Mouse (Mus musculus) kidney, embryonic 14.5 days (tissue): ENCODE measurements around the gene Gsk3b. TPM values are rescaled to one million over a fixed set of nuclear protein-coding genes. Genes with fewer than 3 reads are reported as not detected.
A peak's percentile ranks its signal among the peaks of the same experiment; 100 is the strongest.

ENCODE experiments used
- ATAC-seq: fragments of 200-750 bp; cut with Nextera tagmentation; 2 replicates; pipeline ENCODE4 v1.8.0; 2017; ENCODE audit warnings: moderate number of reproducible peaks, mild to moderate bottlenecking, moderate TSS enrichment, moderate library complexity; ENCODE audit not compliant: low FRiP score, low TSS enrichment
- H3K27ac ChIP-seq: fragments of 300-500 bp; sonication (generic); 2 replicates; pipeline ENCODE4 v1.5.1; 2014; ENCODE audit warnings: low read depth, mild to moderate bottlenecking, low read length, moderate library complexity, mixed read lengths
- H3K27me3 ChIP-seq: fragments of 300-500 bp; sonication (generic); 2 replicates; pipeline ENCODE4 v1.6.1; 2014; ENCODE audit warnings: mild to moderate bottlenecking, low read length; ENCODE audit not compliant: control insufficient read depth, insufficient read depth
- H3K36me3 ChIP-seq: fragments of 300-500 bp; sonication (generic); 2 replicates; pipeline ENCODE4 v1.6.1; 2014; ENCODE audit warnings: low read length, mixed read lengths; ENCODE audit not compliant: control insufficient read depth, insufficient read depth
- H3K4me1 ChIP-seq: fragments of 300-500 bp; sonication (generic); 2 replicates; pipeline ENCODE4 v1.6.1; 2014; ENCODE audit warnings: low read length, mixed read lengths; ENCODE audit not compliant: control insufficient read depth, insufficient read depth
- H3K4me2 ChIP-seq: fragments of 300-500 bp; sonication (generic); replicated peaks from 2 replicates; pipeline ENCODE4 v1.6.1; 2014; ENCODE audit warnings: low read depth, mild to moderate bottlenecking, low read length
- H3K4me3 ChIP-seq: fragments of 300-500 bp; sonication (generic); 2 replicates; pipeline ENCODE4 v1.5.1; 2014; ENCODE audit warnings: mild to moderate bottlenecking, low read length
- H3K9ac ChIP-seq: fragments of 300-500 bp; sonication (generic); 2 replicates; pipeline ENCODE4 v1.6.1; 2014; ENCODE audit warnings: low read depth, mild to moderate bottlenecking, low read length, moderate library complexity
- H3K9me3 ChIP-seq: fragments of 300-500 bp; sonication (generic); 2 replicates; pipeline ENCODE4 v1.6.1; 2016; ENCODE audit warnings: low read length; ENCODE audit not compliant: control insufficient read depth
- WGBS: fragments of 180-500 bp; shearing (Covaris S2); extraction: QIAGEN DNeasy Blood & Tissue Kit; methylation state at CpG from one replicate; pipeline ENCODE4 v1.1.7; 2014; 5-methylcytosine and 5-hydroxymethylcytosine counted together
- polyA plus RNA-seq: library from polyadenylated mRNA; unstranded; fragments of >200 nt; fragmentation: Nextera tagmentation; extraction: Ambion mirVana; gene quantifications from 2 replicates; pipeline ENCODE4 v1.2.1, GENCODE M21; 2014

The Gsk3b gene
- polyA plus RNA-seq, 1 experiment from 2014 or later: 82.6 TPM

DNA sequence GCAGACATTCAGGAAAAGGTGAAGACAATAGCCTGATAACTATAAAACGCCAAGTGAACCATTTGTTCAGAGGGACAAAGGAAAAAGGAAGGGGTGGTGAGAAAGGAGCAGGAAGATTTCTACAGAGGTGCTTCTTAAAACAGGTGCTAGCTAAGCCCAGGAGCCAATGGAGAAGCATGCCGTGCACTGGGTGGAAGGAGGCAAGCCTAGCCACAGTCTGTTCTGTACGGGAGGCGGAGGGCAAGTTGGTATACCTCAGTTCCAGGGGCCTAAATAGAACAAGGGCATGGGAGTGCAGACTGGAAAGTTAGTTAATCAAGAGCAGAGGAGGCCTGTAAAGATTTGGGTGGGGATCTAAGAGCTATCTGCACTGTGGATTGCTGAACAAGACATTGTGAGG is 3.8 kb downstream of the Gsk3b start:
- peaks cover 22% of the 10 kb centered on the region; the same call in 1 of the 2 replicates for H3K4me1 ChIP-seq
- whole genome bisulfite sequencing: 5% methylated on average over 4 of the region's 4 CpGs
- peak overlapping the region; percentile 26; the same call in 1 of the 2 replicates for H3K27ac ChIP-seq
- peak overlapping the region; percentile 61 for H3K9ac ChIP-seq
- peak overlapping the region; percentile 87 for H3K4me3 ChIP-seq
- ATAC-seq: no peak
- no peaks in the 10 kb centered on the region for H3K27me3 ChIP-seq
- H3K4me2 ChIP-seq: peak overlapping the region; percentile 85
- H3K36me3 ChIP-seq: peaks cover 2% of the 10 kb centered on the region; the same call in 1 of the 2 replicates
- H3K9me3 ChIP-seq: no peaks in the 10 kb centered on the region

DNA sequence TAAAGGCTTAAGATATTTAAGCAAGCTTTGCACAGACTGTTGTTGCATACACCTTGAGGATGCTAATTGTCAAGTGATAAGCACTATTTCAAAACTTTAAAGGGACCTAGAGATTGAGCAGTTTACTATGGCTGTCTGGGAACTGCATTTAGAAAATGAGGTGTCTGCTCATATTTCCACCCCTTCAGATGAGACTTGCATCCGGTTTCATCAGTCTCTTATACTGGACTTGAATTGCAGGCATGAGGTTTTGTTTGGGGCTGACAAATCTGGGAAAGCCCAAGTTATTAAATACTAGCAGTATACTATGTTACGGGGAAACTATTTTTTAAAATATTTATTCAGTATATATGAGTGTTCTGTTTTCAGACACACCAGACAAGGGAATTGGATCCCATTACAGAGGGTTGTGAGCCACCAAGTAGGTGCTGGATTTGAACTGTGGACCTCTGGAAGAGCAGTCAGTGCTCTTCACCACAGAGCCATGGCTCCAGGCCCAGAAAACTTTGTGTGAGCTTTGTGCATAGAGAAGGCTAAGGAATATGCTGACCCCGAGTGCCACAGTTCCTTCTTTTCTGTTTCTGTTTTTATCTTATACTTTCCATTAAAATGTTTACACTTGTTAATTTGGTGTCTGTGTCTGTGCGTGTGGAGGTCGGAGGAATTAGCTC is 6.5 kb downstream of the Gsk3b start:
- Histone ChIP-seq H3K4me1 (peaks cover 23% of the 10 kb centered on the region; the same call in 1 of the 2 replicates), H3K27me3 (no peaks in the 10 kb centered on the region), H3K4me3 (no peak overlapping the region), H3K27ac (no peak overlapping the region), H3K9me3 (no peaks in the 10 kb centered on the region), H3K36me3 (peaks cover 8% of the 10 kb centered on the region; the same call in 1 of the 2 replicates), H3K4me2 (no peak overlapping the region), H3K9ac (no peak overlapping the region)
- no peak for ATAC-seq
- 72% methylated on average over 5 of the region's 5 CpGs for WGBS

DNA sequence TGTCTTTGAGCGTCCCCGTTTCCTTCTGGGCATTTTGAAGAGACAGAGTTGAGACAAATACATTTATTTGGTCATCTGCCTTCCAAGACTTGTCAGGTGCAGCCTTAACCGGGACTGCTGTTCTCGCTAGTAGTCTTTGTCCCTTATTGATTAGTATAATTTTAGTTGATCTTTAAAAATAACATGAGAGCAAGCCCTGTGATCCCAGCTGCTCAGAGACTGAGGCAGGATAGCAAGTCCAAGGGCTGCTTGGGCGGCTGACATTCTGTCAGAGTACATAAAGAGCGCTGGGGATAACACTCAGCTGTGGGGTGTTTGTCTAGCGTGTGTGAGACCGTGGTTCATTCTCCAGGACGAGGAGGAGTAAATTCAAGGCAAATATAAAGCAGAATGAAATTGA is 8.7 kb downstream of the Gsk3b start:
- Histone ChIP-seq H3K9ac (no peak overlapping the region), H3K4me2 (no peak overlapping the region), H3K27me3 (no peaks in the 10 kb centered on the region), H3K9me3 (no peaks in the 10 kb centered on the region), H3K27ac (no peak overlapping the region), H3K4me3 (no peak overlapping the region), H3K4me1 (peaks cover 23% of the 10 kb centered on the region; the same call in 1 of the 2 replicates), H3K36me3 (peaks cover 8% of the 10 kb centered on the region; the same call in 1 of the 2 replicates)
- WGBS: 53% methylated on average over 9 of the region's 9 CpGs
- no peak for ATAC-seq

DNA sequence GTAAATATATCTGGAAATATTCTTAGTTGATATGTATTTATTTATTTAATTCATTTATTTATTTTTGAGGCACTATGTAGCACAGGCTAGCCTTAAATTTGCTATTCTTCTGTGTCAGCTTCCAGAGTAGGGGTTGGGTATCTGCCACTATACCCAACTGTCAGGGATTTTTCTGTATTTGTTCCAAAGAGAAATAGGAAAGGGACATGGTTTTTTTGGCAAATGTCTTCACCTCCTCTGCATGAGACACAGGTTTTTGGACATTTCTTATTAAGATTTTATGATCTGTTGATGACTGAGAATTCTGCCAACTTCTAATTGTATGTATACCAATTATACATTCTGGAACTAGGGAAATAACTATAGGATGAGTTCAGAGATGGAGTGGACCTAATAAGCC is 10.5 kb downstream of the Gsk3b start:
- no peak overlapping the region for H3K4me2 ChIP-seq
- no peak overlapping the region for H3K9ac ChIP-seq
- 0 out of 2 replicates have a peak, but pooled peaks cover 14% of the 10 kb centered on the region for H3K4me1 ChIP-seq
- no peak for ATAC-seq
- H3K27ac ChIP-seq: no peak overlapping the region
- no peak overlapping the region for H3K4me3 ChIP-seq
- no peaks in the 10 kb centered on the region for H3K27me3 ChIP-seq
- H3K36me3 ChIP-seq: peaks cover 8% of the 10 kb centered on the region; the same call in 1 of the 2 replicates
- H3K9me3 ChIP-seq: no peaks in the 10 kb centered on the region

DNA sequence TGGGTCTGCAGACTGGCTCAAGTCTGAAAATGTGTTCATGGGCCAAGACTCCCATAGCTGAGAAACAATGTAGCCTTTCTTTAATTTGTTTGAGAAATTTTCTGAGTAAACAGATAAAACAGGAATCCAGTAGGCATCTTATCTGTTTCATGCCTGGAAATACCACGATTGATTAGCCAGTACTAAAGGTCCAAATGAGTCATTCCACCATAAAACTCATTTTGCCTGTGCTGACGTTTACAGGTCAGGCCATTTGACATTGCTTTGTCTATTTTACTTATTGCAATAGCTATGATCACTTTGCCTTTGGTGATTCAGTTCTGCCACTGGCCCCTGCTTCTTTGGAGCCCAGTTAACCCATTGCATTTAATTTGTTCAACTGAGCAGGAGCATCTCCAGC is 11.8 kb downstream of the Gsk3b start:
- Histone ChIP-seq H3K27ac (no peak overlapping the region), H3K4me1 (0 out of 2 replicates have a peak, but pooled peaks cover 5% of the 10 kb centered on the region), H3K9ac (no peak overlapping the region), H3K27me3 (no peaks in the 10 kb centered on the region), H3K4me2 (no peak overlapping the region), H3K9me3 (no peaks in the 10 kb centered on the region), H3K36me3 (peaks cover 5% of the 10 kb centered on the region; the same call in 1 of the 2 replicates), H3K4me3 (no peak overlapping the region)
- ATAC-seq: no peak
- 74% methylated on average over 2 of the region's 2 CpGs for WGBS

DNA sequence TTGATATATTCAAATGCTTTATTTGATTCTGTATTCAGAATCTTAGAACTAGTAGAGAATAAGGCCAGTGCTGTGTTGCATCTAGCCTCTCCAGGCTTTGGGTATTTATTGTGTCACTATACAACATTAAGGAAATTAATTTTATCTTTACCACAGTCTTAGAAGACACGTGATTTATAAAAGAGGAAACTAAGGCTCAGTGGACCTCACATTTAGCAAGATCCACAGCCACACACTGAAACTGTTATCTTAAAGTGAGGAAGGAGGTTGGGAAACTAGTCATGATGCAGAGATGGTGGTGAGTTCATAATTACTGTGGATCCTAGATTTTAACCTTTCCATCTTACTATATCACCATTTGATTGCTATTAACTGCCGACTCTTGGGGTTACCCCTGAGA is 16.7 kb downstream of the Gsk3b start:
- Histone ChIP-seq H3K27ac (no peak overlapping the region), H3K36me3 (no peaks in the 10 kb centered on the region), H3K9me3 (no peaks in the 10 kb centered on the region), H3K4me1 (no peaks in the 10 kb centered on the region), H3K4me2 (no peak overlapping the region), H3K27me3 (no peaks in the 10 kb centered on the region), H3K4me3 (no peak overlapping the region), H3K9ac (no peak overlapping the region)
- ATAC-seq: no peak
- 90% methylated on average over 2 of the region's 2 CpGs for WGBS

DNA sequence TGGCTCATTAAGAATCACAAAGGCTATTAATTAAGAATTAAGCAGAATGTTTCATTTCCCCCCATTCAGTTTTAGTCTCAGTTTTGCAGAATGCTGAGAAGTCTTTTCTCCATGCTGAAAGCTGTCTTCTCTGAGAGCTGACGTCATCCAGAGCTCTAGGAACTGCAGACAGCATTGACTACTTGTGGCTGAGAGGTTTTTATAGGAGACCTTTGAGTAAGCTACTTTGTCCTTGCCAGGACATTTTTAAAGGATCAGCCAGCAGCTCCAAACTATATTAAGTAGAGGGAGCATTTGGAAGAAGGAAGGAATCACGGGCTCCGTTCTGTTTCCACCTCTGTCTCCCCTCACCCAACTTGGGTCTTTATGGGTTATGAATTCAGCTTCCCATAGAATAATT is 17.7 kb downstream of the Gsk3b start:
- H3K36me3 ChIP-seq: no peaks in the 10 kb centered on the region
- 86% methylated on average over 3 of the region's 3 CpGs for WGBS
- H3K27me3 ChIP-seq: no peaks in the 10 kb centered on the region
- no peak overlapping the region for H3K9ac ChIP-seq
- ATAC-seq: no peak
- H3K27ac ChIP-seq: no peak overlapping the region
- H3K4me3 ChIP-seq: no peak overlapping the region
- no peaks in the 10 kb centered on the region for H3K4me1 ChIP-seq
- H3K4me2 ChIP-seq: no peak overlapping the region
- H3K9me3 ChIP-seq: no peaks in the 10 kb centered on the region

DNA sequence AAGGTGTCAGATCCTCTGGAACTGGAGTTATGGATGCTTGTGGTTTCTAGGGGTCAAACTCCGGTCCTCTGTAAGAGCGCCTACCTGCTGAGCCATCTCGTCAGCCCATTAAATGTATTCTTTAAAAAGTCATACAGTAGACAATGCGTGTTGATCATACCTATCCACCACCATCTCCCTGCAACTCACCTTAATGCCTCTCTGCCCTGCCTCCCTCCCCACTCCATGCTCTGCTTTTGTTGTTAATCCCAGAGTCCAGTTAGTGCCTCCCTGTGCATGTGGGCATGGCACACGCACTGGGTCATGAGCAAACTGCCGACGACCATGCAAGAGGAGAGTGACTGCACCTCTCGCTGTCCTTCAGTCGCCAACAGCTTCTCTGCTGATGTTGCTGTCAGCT is 21.2 kb downstream of the Gsk3b start:
- Histone ChIP-seq H3K9me3 (no peaks in the 10 kb centered on the region), H3K4me3 (no peak overlapping the region), H3K4me1 (0 out of 2 replicates have a peak, but pooled peaks cover 2% of the 10 kb centered on the region), H3K27me3 (no peaks in the 10 kb centered on the region), H3K36me3 (peaks cover 7% of the 10 kb centered on the region; the same call in 1 of the 2 replicates), H3K27ac (no peak overlapping the region), H3K4me2 (no peak overlapping the region), H3K9ac (no peak overlapping the region)
- 89% methylated on average over 9 of the region's 9 CpGs for WGBS
- no peak for ATAC-seq

DNA sequence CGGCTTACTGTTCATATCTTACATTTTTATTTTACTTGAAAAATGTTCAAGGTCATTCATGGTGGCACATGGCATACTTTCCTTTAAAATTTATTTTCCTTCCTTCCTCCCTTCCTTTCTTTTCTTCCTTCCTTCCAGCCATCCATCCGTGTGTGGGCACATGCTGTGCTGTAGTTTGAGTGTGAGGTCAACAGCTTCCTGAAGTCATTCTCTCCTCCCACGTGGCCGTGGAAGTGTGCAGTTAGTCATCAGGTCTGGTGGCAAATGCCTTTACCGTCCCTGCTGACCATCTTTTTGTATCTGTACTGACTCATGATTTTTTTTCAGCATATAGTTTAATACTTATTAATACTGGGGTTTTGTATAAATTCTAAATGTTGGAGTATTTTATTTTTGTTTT is 21.8 kb downstream of the Gsk3b start:
- no peak overlapping the region for H3K4me2 ChIP-seq
- 33% methylated on average over 5 of the region's 5 CpGs for WGBS
- H3K4me1 ChIP-seq: 0 out of 2 replicates have a peak, but pooled peaks cover 2% of the 10 kb centered on the region
- H3K27ac ChIP-seq: no peak overlapping the region
- H3K27me3 ChIP-seq: no peaks in the 10 kb centered on the region
- ATAC-seq: no peak
- H3K9ac ChIP-seq: no peak overlapping the region
- peaks cover 7% of the 10 kb centered on the region; the same call in 1 of the 2 replicates for H3K36me3 ChIP-seq
- H3K9me3 ChIP-seq: no peaks in the 10 kb centered on the region
- H3K4me3 ChIP-seq: no peak overlapping the region
